Mouse (Mus musculus) neural tube, embryonic 14.5 days (tissue): ENCODE results near the gene Tcte2. TPM values are rescaled to one million over a fixed set of nuclear protein-coding genes. Genes with fewer than 3 reads are reported as not detected.
"Not testable (repeated sequence)": the region's sequence is repeated elsewhere in the genome, so short reads cannot be mapped to it uniquely, and the experiment has no call there.

Experiments used
- ATAC-seq: fragments of 200-750 bp; cut with Nextera tagmentation; 2 replicates; pipeline ENCODE4 v1.8.0; 2017; ENCODE audit warnings: low read depth, mild to moderate bottlenecking, moderate TSS enrichment, moderate library complexity
- H3K27ac ChIP-seq: fragments of 300-500 bp; sonication (generic); 2 replicates; pipeline ENCODE4 v1.5.1; 2014; ENCODE audit warnings: low read depth, mild to moderate bottlenecking, control low read depth, low read length, moderate library complexity, mixed read lengths
- H3K27me3 ChIP-seq: fragments of 300-500 bp; sonication (generic); 2 replicates; pipeline ENCODE4 v1.6.1; 2014; ENCODE audit warnings: low read length; ENCODE audit not compliant: control insufficient read depth, insufficient read depth
- H3K36me3 ChIP-seq: fragments of 300-500 bp; sonication (generic); 2 replicates; pipeline ENCODE4 v1.6.1; 2014; ENCODE audit warnings: low read length, mixed read lengths; ENCODE audit not compliant: control insufficient read depth, insufficient read depth
- H3K4me1 ChIP-seq: fragments of 300-500 bp; sonication (generic); 2 replicates; pipeline ENCODE4 v1.6.1; 2014; ENCODE audit warnings: low read length; ENCODE audit not compliant: control insufficient read depth, insufficient read depth
- H3K4me2 ChIP-seq: fragments of 300-500 bp; sonication (generic); 2 replicates; pipeline ENCODE4 v1.6.1; 2014; ENCODE audit warnings: mild to moderate bottlenecking, low read depth, low read length, control low read depth
- H3K4me3 ChIP-seq: fragments of 300-500 bp; sonication (generic); 2 replicates; pipeline ENCODE4 v1.5.1; 2014; ENCODE audit warnings: low read depth, low read length, control low read depth, mixed read lengths
- H3K9ac ChIP-seq: fragments of 300-500 bp; sonication (generic); replicated peaks from 2 replicates; pipeline ENCODE4 v1.6.1; 2014; ENCODE audit warnings: low read depth, mild to moderate bottlenecking, control low read depth, low read length, mixed read lengths
- H3K9me3 ChIP-seq: fragments of 300-500 bp; sonication (generic); 2 replicates; pipeline ENCODE4 v1.6.1; 2016; ENCODE audit warnings: low read length; ENCODE audit not compliant: control insufficient read depth
- WGBS: fragments of 180-500 bp; shearing (Covaris S2); extraction: QIAGEN DNeasy Blood & Tissue Kit; methylation state at CpG from one replicate; pipeline ENCODE4 v1.1.7; 2014; 5-methylcytosine and 5-hydroxymethylcytosine counted together
- polyA plus RNA-seq: library from polyadenylated mRNA; unstranded; fragments of >200 nt; fragmentation: Nextera tagmentation; extraction: Ambion mirVana; gene quantifications from 2 replicates; pipeline ENCODE4 v1.2.1, GENCODE M21; 2014

Gene Tcte2
- polyA plus RNA-seq: 18.8 and 31.1 TPM in 2 replicates

DNA sequence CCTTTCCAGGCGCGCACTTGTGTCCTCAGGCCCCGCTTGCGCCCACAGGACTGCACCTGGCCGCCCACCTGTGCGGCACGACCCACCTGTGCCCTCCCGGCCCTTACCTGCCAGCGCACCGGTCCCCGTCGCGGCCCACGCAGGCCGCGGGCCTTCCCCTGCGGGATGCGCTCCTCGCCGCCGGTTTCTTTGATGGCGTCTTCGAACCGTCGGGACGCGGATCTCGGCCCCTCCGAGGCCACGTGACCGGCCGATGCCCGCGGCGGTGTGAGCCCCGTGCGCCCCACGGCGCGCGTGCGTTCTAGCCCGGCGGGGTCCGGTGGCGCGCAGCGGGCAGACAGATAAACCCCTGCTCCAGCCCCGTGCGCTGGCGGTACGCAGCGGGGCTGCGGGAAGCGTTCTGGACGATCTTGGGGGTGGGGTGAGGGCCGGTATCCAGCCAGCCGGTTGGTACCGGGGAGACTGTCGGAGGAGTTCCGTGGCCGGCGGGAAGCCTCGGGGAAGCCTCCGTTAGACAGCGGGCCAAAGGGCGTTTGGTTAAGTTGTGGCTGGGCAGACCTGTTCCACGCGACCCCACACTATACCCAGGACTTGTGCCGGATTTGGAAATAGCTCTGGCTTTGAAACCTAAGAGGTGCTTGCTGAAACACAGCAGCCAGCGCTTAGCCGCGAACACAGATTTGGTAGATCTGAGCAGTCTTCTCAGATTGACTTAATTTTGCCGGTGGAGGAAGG is at the start of gene Tcte2:
Gene Tcte2 (minus strand): TSS at position 647 of the 735 bp plus-strand sequence.
- peak; percentile 38 for ATAC-seq
- Histone ChIP-seq H3K4me2 (peak within 1 kb of the TSS; percentile 75), H3K4me3 (peak within 1 kb of the TSS; percentile 96), H3K9me3 (no peaks in the 10 kb centered on the region), H3K27ac (peak within 1 kb of the TSS; percentile 98), H3K4me1 (peaks cover 12% of the 10 kb centered on the region; the same call in 1 of the 2 replicates), H3K36me3 (no peaks in the 10 kb centered on the region), H3K9ac (peak within 1 kb of the TSS; percentile 97), H3K27me3 (no peaks in the 10 kb centered on the region; the same call in 1 of the 2 replicates)
- under 1% methylated on average over 74 of the region's 74 CpGs for WGBS

- Histone ChIP-seq H3K36me3 (peaks cover 32% of the 10 kb centered on the region), H3K4me1 (no peaks in the 10 kb centered on the region), H3K4me3 (no peak overlapping the region), H3K27me3 (no peaks in the 10 kb centered on the region), H3K4me2 (no peak overlapping the region), H3K9ac (no peak overlapping the region), H3K27ac (no peak overlapping the region), H3K9me3 (no peaks in the 10 kb centered on the region)
- WGBS: 98% methylated on average over 1 of the region's 1 CpGs
- ATAC-seq: no peak
Measured at GRCm38 (mm10) chr17:13806016-13806415, 44.4 kb upstream of the Tcte2 start.

GRCm38 (mm10) chr17:13802836-13803408 is 41.3 kb upstream of the Tcte2 start:
- no peak overlapping the region for H3K9ac ChIP-seq
- no peak overlapping the region for H3K4me2 ChIP-seq
- H3K9me3 ChIP-seq: no peaks in the 10 kb centered on the region
- no peaks in the 10 kb centered on the region for H3K4me1 ChIP-seq
- no peak for ATAC-seq
- no peak overlapping the region for H3K4me3 ChIP-seq
- H3K27me3 ChIP-seq: no peaks in the 10 kb centered on the region
- no peak overlapping the region for H3K27ac ChIP-seq
- 90% methylated on average over 2 of the region's 2 CpGs for WGBS
- peaks cover 14% of the 10 kb centered on the region for H3K36me3 ChIP-seq

GRCm38 (mm10) chr17:13797691-13798090 is 36.1 kb upstream of the Tcte2 start:
- Histone ChIP-seq H3K9ac (no peak overlapping the region), H3K4me2 (no peak overlapping the region), H3K4me3 (no peak overlapping the region), H3K4me1 (no peaks in the 10 kb centered on the region), H3K36me3 (no peaks in the 10 kb centered on the region), H3K27me3 (no peaks in the 10 kb centered on the region), H3K9me3 (no peaks in the 10 kb centered on the region), H3K27ac (no peak overlapping the region)
- no peak for ATAC-seq
- WGBS: 83% methylated on average over 1 of the region's 1 CpGs

DNA sequence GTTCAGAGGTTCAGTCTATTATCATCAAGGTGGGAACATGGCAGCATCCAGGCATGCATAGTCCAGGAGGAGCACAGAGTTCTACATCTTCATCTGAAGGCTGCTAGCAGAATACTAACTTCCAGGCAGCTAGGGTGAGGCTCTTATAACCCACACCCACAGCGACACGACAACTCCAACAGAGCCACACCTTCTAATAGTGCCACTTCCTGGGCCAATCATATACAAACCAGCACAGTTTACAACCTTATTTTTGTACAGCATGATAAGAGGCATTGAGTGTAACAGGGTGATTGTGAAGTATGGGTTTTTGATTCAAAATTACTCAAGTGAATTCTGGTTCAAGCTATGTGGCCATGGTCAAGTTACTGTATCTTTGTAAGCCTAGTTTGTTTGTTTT is 28.4 kb upstream of the Tcte2 start:
- H3K27ac ChIP-seq, ATAC-seq, H3K4me1 ChIP-seq, H3K27me3 ChIP-seq, H3K4me2 ChIP-seq, H3K9ac ChIP-seq, H3K36me3 ChIP-seq, H3K9me3 ChIP-seq, H3K4me3 ChIP-seq: not testable (repeated sequence)
- 94% methylated on average over 2 of the region's 2 CpGs for WGBS

GRCm38 (mm10) chr17:13783469-13783868 is 21.8 kb upstream of the Tcte2 start:
- Histone ChIP-seq H3K36me3 (no peaks in the 10 kb centered on the region), H3K9me3 (no peaks in the 10 kb centered on the region), H3K4me3 (no peak overlapping the region), H3K27ac (no peak overlapping the region), H3K27me3 (no peaks in the 10 kb centered on the region), H3K4me2 (no peak overlapping the region), H3K9ac (no peak overlapping the region), H3K4me1 (no peaks in the 10 kb centered on the region)
- no peak for ATAC-seq
- 83% methylated on average over 1 of the region's 1 CpGs for WGBS

DNA sequence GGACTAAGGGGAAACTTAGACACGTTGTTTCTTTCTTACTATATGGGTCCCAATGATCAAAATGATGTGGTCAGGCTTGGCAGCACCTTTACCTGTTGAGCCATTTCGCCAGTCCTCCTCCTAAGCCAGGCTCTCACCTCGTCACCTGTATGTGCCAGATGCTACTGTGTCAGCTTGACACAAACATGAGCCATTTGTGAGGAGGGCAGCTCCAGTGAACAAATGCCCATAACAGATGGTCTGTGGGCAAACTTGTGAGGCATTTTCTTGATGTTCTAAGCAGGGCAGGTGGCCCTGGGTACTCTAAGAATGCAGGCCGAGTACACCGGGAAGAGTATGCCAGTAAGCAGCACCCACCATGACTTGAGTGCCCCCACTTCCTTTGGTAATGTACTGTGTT is 20.3 kb upstream of the Tcte2 start:
- WGBS: 93% methylated on average over 5 of the region's 5 CpGs
- Histone ChIP-seq H3K9me3 (no peaks in the 10 kb centered on the region), H3K4me1 (no peaks in the 10 kb centered on the region), H3K27me3 (no peaks in the 10 kb centered on the region), H3K36me3 (no peaks in the 10 kb centered on the region), H3K27ac (no peak overlapping the region), H3K9ac (no peak overlapping the region), H3K4me2 (no peak overlapping the region), H3K4me3 (no peak overlapping the region)
- ATAC-seq: no peak

DNA sequence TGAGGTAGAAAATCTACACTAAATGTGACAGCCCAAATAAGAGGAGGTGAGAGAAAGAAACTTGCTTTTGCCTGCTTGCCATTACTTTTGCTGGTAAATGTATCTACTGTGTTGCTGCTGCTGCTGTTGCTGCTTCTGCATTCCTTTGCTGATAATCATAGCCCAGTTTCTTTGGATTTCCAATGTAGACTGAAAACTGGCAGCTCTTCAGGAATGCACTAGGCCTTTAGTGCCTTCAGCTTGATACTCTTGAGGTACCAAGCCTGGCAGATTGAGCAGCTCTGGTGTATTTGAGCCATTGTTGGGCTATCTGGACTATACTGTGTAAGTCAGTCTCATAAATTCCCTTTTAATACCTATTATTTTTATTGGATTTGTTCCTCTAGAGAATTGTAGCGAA is 17.2 kb upstream of the Tcte2 start:
- Histone ChIP-seq H3K9ac (no peak overlapping the region), H3K9me3 (no peaks in the 10 kb centered on the region), H3K4me3 (no peak overlapping the region), H3K27ac (no peak overlapping the region), H3K27me3 (no peaks in the 10 kb centered on the region), H3K4me1 (no peaks in the 10 kb centered on the region), H3K4me2 (no peak overlapping the region), H3K36me3 (no peaks in the 10 kb centered on the region)
- no peak for ATAC-seq
- WGBS: 81% methylated on average over 1 of the region's 1 CpGs

DNA sequence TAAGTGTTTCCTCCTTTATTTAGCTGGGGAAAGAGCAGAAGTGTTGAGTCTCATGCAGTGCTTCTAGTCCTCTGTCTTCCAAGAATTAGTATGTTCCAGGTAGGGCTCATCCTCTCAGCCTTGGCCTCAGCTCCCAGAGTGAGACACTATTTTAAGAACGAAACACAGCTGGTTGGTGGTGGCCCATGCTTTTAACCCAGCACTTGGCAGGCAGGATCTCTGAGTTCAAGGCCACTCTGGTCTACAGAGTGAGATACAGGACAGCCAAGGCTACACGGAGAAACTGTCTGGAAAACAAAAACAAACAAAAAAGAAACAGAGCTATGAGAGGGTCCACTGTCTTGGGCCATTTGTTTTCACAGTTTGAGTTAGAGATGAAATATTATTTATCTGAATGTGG is 16.1 kb upstream of the Tcte2 start:
- no peaks in the 10 kb centered on the region for H3K4me1 ChIP-seq
- no peak overlapping the region for H3K4me3 ChIP-seq
- H3K4me2 ChIP-seq: no peak overlapping the region
- no peaks in the 10 kb centered on the region for H3K27me3 ChIP-seq
- H3K9me3 ChIP-seq: no peaks in the 10 kb centered on the region
- no peak overlapping the region for H3K27ac ChIP-seq
- no peak for ATAC-seq
- no peak overlapping the region for H3K9ac ChIP-seq
- 90% methylated on average over 2 of the region's 2 CpGs for WGBS
- H3K36me3 ChIP-seq: no peaks in the 10 kb centered on the region
